Mouse (Mus musculus) heart, adult 2 months (tissue): Measurements from ENCODE around the gene Galnt9.

Source experiments
- CTCF ChIP-seq: fragments of 200-600 bp; IDR thresholded peaks from 2 replicates; pipeline ENCODE4 v1.8.1; 2022; ENCODE audit warnings: antibody characterized with exemption, mild to moderate bottlenecking, moderate library complexity
- POLR2A ChIP-seq: fragments of 200-500 bp; IDR thresholded peaks from 2 replicates; pipeline ENCODE4 v1.6.1; 2011; ENCODE audit warnings: mild to moderate bottlenecking, low read depth, low read length, control low read depth; ENCODE audit not compliant: insufficient read depth

- TF ChIP-seq CTCF (no peak), POLR2A (no peak)
Observed at GRCm38 (mm10) chr5:110629525-110630120, 85.5 kb downstream of the Galnt9 start.
